10 mouse cellular contexts compared by ENCODE assay signal in the genomic region with DNA sequence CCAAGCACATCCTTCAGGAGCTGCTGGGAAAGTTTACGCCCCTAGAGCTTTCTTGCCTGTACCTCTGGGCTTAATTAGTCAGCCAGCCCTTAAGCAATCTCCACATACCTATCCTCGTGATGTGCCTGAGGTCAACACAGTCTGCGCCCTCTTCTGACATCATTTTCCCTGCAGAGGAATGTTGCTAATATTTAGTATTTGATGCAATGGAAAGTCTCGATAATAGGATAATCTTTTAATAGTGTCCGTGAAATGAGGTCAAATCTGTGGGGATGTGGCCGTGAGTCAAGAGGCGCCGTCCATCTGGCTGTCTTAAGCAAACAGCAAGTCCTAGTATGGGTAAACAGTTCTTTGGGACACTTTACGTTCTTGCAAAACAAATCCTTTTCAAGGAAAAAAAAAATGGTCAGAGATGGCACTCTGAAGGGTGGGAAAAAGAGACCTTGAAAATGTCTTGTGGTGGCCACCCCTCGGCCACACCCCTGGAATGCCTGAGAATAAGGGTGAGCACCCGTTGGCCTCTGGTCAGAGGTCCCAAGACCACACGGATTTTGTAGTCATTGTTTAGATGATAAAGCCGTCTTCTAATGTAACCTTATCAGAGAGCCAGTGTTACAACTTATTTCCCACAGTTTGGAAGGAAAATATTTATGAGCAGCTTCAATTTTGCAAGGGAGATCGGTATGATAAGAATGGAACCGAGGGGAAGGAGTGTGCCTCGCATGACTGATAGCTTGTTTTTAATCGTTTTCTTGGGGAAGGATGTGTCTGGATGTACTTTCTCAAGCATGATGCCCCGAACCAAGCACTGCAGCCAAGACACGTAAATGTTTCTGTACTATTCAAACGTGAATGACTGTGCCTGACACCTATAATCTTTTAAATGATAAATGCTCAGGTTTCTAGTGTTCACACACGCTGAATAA.
DNase-seq lines count a peak whose midpoint lies in the region; ATAC-seq lines count a peak whose summit lies in the region.
"Had no signal": no experiment of that assay in that cellular context is flagged by ENCODE, and none has a peak within 500 bp of the region (broad histone marks: within the 10 kb centered on the region; RNA-seq: fewer than 3 reads in every experiment).

No protein-coding gene starts in this region.

- no peaks in the 10 kb centered on the region for H3K36me3 ChIP-seq in lung, embryonic 15.5 days
- no peaks in the 10 kb centered on the region for H3K36me3 ChIP-seq in hindbrain, embryonic 11.5 days (ENCODE audit: control insufficient read depth, insufficient read depth, low read length)

- no peak overlapping the region for H3K9ac ChIP-seq in lung, embryonic 15.5 days
- no peak overlapping the region for H3K9ac ChIP-seq in hindbrain, embryonic 11.5 days (ENCODE audit: low read depth, low read length)
- H3K9ac ChIP-seq: liver, embryonic 14.5 days had no signal

- no peaks in the 10 kb centered on the region for H3K9me3 ChIP-seq in lung, embryonic 15.5 days
- no peaks in the 10 kb centered on the region for H3K9me3 ChIP-seq in hindbrain, embryonic 11.5 days (ENCODE audit: control insufficient read depth, low read length)

- H3K27me3 ChIP-seq in lung, embryonic 15.5 days, result no peaks in the 10 kb centered on the region
- H3K27me3 ChIP-seq in hindbrain, embryonic 11.5 days (ENCODE audit: control insufficient read depth, insufficient read depth, low read length), result no peaks in the 10 kb centered on the region

- WGBS in lung, embryonic 15.5 days, result 23% methylated on average over 21 of the region's 21 CpGs
- WGBS in hindbrain, embryonic 11.5 days, result 79% methylated on average over 21 of the region's 21 CpGs

- H3K4me3 ChIP-seq in lung, embryonic 15.5 days, result no peak overlapping the region
- no peak overlapping the region for H3K4me3 ChIP-seq in hindbrain, embryonic 11.5 days (ENCODE audit: low read depth, low read length)

- peak overlapping the region; percentile 11; the same call in 1 of the 2 replicates for H3K4me2 ChIP-seq in lung, embryonic 15.5 days
- H3K4me2 ChIP-seq in hindbrain, embryonic 11.5 days (replicated peaks; ENCODE audit: low read depth, low read length), result no peak overlapping the region

- peaks cover 7% of the 10 kb centered on the region for H3K4me1 ChIP-seq in lung, embryonic 15.5 days
- H3K4me1 ChIP-seq in hindbrain, embryonic 11.5 days (replicated peaks; ENCODE audit: control insufficient read depth, insufficient read depth, low read length), result no peaks in the 10 kb centered on the region

- intact Hi-C loops in gastrocnemius, postnatal 14 days (cut with DNase I; ENCODE audit: low total_unique reads), result no loop called here

- H3K27ac ChIP-seq in lung, embryonic 15.5 days, result peak overlapping the region; percentile 1; the same call in 1 of the 2 replicates
- H3K27ac ChIP-seq in hindbrain, embryonic 11.5 days (ENCODE audit: low read depth, low read length), result no peak overlapping the region
- H3K27ac ChIP-seq: liver, embryonic 14.5 days had no signal

- ATAC-seq in lung, embryonic 15.5 days (ENCODE audit: borderline replicate concordance, extremely low read depth, low FRiP score, low TSS enrichment), result no peak; the same call in 1 of the 2 replicates
- no peak for ATAC-seq in hindbrain, embryonic 11.5 days (ENCODE audit: low FRiP score)
- ATAC-seq: intestine, embryonic 16.5 days had no signal

- DNase-seq in gastrocnemius, adult 8-10 months (ENCODE audit: low spot score in 2 of 2), result peak; percentile 21 to 35
- no peak for DNase-seq in gastrocnemius, postnatal 14 days
- DNase-seq in urinary bladder, postnatal 36 days (ENCODE audit: low spot score in 2 of 2), result peak; percentile 10 to 24
- DNase-seq in urinary bladder, postnatal 10 days (ENCODE audit: low spot score), result no peak
- no peak for DNase-seq in B cell, adult 2 months
- DNase-seq in hindbrain, embryonic 11.5 days (ENCODE audit: low spot score), result no peak
- DNase-seq in right cerebral cortex, adult 2 months (ENCODE audit: low spot score in 2 of 2), result no peak

Comparison
In these comparisons a context has a peak if more than half of its experiments do, and no peak if none do; other contexts are left out.
1. DNase-seq: peak in gastrocnemius, adult 8-10 months (2 of 2) and urinary bladder, postnatal 36 days (2 of 2); none in gastrocnemius, postnatal 14 days (single experiment), urinary bladder, postnatal 10 days (single experiment), B cell, adult 2 months (0 of 2), hindbrain, embryonic 11.5 days (single experiment) and right cerebral cortex, adult 2 months (0 of 2).